Mouse (Mus musculus) erythroblast, embryonic 14.5 days (primary cell): ENCODE data around the gene Olfr1161.

Source experiments
- GATA1 ChIP-seq: IDR thresholded peaks from 2 replicates; pipeline ENCODE4 v1.6.1; 2012; ENCODE audit warnings: low read length, inconsistent platforms, mixed read lengths
- TAL1 ChIP-seq: IDR thresholded peaks from 3 replicates; pipeline ENCODE4 v1.6.1; 2012; ENCODE audit warnings: low read length, inconsistent platforms, mixed read lengths

DNA sequence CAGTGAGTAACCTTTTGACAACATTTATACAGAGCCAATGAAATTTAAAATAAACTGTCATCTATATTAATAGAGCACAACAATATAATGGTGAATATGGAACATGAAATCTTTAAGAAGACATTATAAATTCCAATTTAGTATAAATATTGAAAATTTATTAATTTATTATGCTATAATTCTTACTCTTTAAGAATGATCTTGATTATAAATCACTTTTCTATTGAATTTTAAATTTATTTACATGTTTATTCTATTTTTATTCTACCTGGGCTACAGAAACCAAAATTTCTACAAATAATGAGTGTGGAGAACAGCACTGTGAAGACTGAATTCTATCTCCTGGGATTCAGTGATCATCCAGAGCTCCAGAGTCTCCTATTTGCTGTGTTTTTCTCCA is 32.8 kb upstream of the Olfr1161 start, which contains the start of gene Olfr1158:
- no peak for TF ChIP-seq TAL1
- TF ChIP-seq GATA1, result no peak
